Mouse (Mus musculus): ENCODE data around the gene Prmt1.
"Not testable (repeated sequence)": the region's sequence is repeated elsewhere in the genome, so short reads cannot be mapped to it uniquely, and the experiment has no call there.

The Prmt1 gene

GRCm38 (mm10) chr7:44986192-44986878 lies at the start of gene Prmt1:
Gene Prmt1 (minus strand): TSS chr7:44986568.
- peak; percentile 93 for DNase-seq

DNA sequence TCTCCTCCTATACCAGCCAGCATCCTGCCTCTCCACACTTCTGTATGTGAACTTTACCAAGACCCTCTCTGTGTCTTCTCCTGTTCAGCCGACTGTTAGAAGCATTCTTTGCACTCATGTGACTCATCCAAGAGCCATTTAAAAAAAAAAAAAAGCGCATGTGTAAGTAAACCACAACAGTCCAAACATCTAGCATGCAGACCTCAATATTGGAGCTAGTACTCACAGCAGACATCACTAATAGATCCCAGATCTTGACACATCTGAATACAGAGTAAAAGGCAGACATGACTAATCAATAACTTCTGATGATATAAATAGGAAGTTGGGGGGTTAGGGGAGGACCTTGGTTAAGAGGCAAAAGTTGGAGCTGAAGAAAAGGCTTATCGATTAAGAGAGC lies 49.3 kb upstream of the Prmt1 start:
- no peak for DNase-seq

DNA sequence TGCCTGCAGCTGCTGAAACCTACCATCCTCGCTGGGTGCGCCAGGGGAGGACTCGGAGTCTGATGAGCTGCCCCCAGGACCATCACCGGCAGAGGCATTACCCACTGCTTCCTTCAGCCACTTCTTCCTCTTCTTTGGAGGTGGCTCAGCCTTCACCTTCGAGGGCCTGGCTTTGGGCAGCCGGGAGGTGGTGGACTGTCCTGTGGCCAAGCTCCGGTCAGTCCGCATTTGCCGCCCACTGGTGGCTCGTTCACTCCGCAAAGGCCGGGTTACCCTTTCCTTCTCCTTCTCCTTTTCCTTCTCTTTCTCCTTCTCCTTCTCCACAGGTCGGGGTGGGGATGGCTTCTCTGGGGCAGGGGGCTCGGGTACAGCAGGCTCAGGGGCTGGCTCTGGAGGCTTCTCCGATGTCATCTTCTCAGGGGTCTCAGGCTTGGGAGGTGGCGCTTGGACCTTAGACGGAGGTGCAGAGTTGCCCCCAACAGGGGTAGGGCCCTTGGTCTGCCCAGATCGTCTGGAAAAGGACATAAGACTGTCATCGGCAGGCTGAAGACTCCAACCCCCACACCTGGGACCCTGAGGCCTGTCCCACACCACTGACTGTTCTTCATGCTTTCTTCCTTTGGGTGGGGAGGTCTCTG lies 47.5 kb upstream of the Prmt1 start:
- no peak for DNase-seq

GRCm38 (mm10) chr7:45030857-45031256 lies 44.5 kb upstream of the Prmt1 start:
- DNase-seq: no peak

DNA sequence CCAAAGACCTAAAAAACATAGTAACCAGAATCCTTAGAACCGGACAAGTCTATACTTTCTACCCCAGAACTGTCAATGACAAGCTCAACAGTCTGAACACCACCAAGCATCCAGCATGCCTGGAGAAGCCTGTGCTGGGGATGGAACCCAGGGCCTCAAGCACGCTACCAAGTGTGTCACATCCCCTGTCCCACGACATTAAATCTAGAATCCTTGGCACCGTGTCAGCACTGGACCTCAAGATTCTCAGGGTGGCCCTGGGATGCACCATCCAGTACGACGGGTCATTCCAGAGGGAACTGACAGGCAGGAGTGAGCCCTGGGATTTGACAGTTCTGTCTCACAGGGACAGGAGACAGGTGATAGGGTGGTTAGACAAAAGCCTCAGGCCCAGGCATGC lies 43.6 kb upstream of the Prmt1 start:
- no peak for DNase-seq

DNA sequence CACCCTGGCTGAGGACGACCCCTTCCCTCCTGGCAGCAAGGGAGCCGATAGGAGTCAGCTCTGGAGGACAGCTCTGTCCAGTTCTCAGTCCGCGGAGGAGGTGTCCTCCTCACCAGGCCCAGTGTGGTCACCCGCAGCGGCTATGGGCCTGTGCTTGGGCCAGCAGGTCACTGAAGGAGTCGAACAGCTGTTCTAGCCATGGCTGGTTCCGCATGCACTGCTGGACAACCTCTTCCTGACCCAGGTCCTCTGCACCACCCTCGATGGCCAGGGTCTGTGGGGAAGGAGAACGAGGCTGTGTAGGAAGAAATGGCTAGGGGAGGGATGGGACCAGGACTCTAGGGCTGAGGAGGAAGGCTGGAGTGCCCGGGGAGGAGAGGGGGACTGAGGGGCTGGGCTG lies 42.0 kb upstream of the Prmt1 start:
- DNase-seq: no peak

- DNase-seq: no peak
Observed at GRCm38 (mm10) chr7:45027761-45028160, 41.4 kb upstream of the Prmt1 start.

GRCm38 (mm10) chr7:45026256-45026655 lies 39.9 kb upstream of the Prmt1 start:
- DNase-seq: no peak

DNA sequence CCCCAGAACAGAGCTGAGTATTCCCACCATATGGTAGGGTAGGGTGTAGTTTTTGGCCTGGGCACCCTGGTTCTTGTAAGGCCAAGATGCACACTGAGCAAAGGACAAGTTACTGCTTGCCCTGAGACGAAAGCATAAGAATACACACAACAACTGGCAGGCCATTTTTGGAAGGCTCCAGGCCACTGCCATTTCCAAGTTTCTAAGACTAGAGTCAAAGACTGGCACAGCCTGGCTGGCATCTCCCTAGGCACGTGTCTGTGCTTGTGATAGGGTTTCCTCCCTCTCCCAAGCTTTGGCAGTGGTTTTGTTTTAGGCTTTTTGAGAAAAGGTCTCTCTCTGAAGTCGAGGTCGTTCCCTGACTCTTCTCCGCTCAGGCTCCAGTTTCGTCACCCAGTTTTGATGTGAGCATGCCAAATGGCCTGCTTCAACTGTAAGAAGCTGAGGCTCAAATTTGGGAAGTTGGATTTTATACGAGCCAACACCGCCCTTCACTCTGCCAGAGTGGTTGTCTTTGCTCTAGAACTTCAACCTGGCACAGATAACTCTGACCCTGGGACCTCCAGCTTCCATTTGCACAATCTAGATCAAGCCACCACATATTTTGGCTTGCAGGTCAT lies 39.3 kb upstream of the Prmt1 start:
- no peak for DNase-seq

DNA sequence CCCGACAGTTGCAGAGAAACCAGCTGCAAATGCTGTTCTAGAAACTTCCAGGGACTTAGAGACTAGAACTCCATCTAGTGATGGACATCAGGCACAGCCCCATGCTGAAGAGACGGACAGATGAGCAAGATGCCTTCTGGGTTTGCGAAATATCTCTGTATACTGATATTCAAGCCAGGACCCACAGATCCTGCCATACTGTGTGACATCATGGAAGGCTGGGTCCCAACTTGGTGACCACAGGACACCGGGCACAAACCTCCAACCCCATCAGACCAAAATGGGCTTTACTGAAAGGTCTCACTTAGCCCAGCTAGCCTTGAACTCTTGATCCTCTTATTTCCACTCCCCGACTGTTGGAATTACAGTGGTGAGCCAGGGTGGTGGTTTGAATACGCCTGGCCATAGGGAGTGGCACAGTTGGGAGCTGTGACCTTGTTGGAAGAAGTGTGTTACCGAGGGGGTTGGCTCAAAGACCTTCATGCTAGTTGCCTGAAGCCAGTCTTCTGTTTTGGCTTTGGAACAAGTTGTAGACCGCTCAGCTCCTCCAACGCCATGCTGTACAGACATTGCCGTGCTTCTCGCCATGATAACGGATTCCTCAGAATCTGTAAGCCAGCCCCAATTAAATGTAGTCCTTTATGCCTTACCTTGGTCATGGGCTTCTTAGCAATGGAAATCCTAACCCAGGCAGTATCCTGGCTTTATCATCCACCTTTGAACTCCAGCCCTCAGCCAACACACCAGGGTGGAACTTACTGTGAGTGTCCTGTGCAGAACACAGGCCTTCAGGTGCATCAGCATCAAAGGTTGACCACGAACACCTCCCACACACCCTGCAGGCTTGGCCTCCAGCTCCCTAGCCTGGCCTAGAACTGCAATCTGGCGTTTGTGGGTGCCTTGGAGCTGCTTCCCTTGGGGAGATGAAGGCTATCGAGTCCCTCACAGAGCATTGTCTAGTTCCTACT lies 38.2 kb upstream of the Prmt1 start:
- DNase-seq: no peak

DNA sequence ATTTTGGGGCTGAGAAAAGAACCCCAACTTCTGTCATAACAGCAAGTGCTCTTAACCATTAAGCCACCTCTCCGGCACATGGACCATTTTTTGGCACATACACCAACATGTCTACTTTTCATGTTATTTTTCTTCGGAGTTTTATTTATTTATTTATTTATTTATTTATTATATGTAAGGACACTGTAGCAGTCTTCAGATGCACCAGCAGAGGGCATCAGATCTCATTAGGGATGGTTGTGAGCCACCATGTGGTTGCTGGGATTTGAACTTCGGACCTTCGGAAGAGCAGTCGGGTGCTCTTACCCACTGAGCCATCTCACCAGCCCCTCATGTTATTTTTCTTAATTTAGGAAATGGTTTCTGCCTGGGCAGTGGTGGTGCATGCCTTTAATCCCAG lies 37.3 kb upstream of the Prmt1 start:
- DNase-seq: not testable (repeated sequence)

GRCm38 (mm10) chr7:45020225-45020624 lies 33.9 kb upstream of the Prmt1 start:
- DNase-seq: no peak

DNA sequence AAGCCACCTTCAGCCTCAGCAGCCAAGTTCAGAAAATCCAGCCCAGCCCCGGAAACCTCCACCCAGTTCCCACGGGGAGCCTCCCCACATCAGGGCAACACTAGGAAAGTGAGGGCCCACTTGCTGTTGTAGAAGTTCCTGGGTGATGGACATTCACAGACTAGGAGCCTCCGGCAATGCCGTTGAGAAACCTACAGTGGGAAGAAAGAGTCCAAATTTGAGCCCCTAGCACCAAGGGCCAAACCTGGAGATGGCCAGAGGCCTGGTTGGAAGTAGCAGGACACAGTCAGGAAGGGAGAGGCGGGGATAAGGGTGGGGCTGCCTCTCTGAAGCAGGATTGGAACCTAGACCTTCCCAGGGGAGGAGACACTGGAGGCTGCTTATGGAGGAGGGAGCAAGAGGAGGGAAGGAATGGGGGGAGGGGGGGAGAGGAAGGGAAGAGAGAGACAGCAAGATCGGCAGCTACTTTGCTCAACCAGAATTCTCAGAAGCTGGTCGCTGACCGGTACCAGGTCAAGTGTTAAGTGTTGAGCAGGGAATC lies 32.7 kb upstream of the Prmt1 start:
- no peak for DNase-seq

- DNase-seq: peak; percentile 74
Observed at GRCm38 (mm10) chr7:45017242-45018061, 31.1 kb upstream of the Prmt1 start, which contains the start of gene Rras. Gene Rras (plus strand): TSS chr7:45017961.

- no peak for DNase-seq
Observed at GRCm38 (mm10) chr7:45016761-45017160, 30.4 kb upstream of the Prmt1 start.

DNA sequence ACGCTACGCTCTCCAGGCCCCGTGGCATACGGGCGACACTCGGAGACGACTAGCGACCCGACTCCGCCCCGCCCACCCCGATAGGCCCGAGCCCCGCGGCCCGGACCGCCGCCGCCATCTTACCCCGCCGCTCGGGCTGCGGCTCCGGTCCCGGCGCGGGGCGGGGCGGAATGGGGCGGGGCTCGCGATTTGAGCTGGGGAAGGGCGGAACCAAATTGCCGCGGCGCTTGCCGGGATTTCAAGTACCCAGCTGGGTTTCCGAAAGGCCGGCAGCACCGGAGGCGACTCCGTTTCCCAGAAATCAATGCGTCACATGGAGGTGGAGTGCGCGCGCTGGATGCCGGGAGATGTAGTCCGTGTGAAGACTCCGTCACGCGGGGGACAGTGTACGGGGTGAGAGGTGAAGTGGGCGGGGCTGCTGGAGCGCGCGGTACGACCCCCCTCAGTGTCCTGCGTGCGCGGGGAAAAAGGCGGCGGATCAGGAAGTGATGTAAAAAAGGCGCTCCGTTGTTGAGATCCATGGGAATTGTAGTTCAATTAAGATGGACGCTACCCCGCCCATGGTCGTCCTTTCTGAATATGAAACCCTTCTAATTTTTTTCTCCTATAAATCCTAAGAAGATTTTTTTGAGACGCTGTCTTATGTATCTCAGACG lies 29.7 kb upstream of the Prmt1 start, which contains the start of gene Scaf1:
Scaf1 (minus strand) TSS at position 407 of the 656 bp plus-strand sequence.
- DNase-seq: peak; percentile 98

DNA sequence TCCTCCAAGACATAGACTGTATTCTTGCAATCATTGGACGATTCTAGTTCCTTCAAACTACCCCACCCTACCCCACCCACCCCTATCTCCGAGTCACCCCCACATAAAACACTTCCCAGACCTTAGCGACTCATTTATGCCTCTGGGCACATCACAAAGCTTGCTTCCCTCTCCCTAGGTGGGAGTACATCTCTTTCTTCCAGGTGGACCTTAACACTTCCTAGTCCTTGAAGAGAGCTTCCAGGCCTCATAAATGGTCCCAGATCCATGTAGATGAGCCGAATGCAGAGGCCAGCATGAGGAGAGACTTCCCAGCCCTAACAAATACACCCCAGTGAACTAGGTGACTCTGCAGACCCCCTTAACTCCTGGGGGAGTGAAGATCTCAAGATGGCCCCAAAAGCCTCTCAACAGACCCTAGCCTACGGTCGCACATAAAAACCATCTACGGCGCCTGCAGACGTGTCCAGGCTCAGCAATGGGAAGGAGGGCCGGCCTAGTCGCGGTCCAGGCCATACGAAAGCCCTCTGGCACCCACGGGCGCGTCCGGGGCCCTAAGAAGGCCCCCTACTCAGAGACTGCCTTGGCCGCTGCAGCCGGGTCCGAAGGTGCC lies 29.1 kb upstream of the Prmt1 start:
- DNase-seq: no peak

DNA sequence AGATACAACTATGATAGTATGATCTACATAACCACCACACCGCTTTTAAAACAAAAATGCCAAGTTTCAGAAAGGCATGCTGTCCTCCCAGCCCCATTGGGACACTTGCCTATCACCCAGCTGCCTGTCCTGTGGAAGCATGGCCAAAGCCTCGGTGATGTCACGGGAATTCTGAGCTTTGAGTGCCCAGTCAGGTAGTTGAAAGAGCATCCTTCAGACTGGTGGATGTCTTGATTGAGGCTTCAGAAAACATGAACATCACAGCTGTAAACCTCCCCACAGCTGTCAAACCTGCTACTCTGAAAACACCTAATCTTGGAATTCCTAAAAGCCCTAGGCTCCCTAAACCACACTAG lies 27.7 kb upstream of the Prmt1 start:
- DNase-seq: no peak

GRCm38 (mm10) chr7:45013366-45014095 lies 27.2 kb upstream of the Prmt1 start:
- DNase-seq: no peak

GRCm38 (mm10) chr7:45012824-45013223 lies 26.5 kb upstream of the Prmt1 start:
- no peak for DNase-seq

All from thymus, postnatal 4 days (tissue).